ENCODE assay signal across 9 mouse cellular contexts in the genomic region with DNA sequence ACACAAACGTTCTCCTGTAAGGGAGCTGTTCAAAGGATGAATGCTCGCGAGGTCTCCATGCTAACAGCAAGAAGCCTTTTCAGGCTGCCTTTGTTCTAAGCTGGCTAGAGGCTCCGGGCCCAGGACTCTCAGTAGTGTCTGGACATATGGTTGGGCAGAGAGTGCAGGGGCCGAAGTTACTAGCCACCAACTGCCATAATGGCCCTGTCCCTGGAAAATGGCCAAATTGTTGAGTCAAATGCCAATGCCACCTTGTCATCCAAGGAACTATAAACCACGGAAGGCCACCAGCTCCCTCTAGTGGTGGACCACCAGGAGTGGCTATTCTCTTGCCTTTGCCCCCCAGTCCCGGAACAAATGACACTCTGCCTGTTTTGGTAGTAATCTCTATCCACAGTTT.
DNase-seq lines count a peak whose midpoint lies in the region; ATAC-seq and TF ChIP-seq lines count a peak whose summit lies in the region.
"Had no signal": no experiment of that assay in that cellular context is flagged by ENCODE, and none has a peak within 500 bp of the region (broad histone marks: within the 10 kb centered on the region; RNA-seq: fewer than 3 reads in every experiment).

No protein-coding gene starts in this region.

- no peak overlapping the region for H3K27ac ChIP-seq in cerebellum, adult 2 months (ENCODE audit: insufficient read depth, low read length)
- H3K27ac ChIP-seq in gastrocnemius, adult 2 months, result no peak overlapping the region
- no peak overlapping the region for H3K27ac ChIP-seq in small intestine, adult 2 months (ENCODE audit: insufficient read depth, low read depth, low read length)
- H3K27ac ChIP-seq: liver, embryonic 15.5 days had no signal

- DNase-seq in CD4-positive, CD25-positive, alpha-beta regulatory T cell, adult 2 months (ENCODE audit: low read depth, low spot score), result peak; percentile 55
- peak; percentile 81 for DNase-seq in Muller cell, postnatal 12 days (ENCODE audit: inconsistent ontology term)
- DNase-seq in cerebellum, adult 2 months, result peak; percentile 48 to 64
- DNase-seq in gastrocnemius, adult 2 months, result peak; percentile 73
- peak; percentile 76 to 81 for DNase-seq in layer of hippocampus, adult 8-10 months (ENCODE audit: low spot score in 2 of 2)
- DNase-seq in lung, postnatal 36 days, result peak; percentile 54

- no peaks in the 10 kb centered on the region for H3K27me3 ChIP-seq in cerebellum, adult 2 months (ENCODE audit: control insufficient read depth, insufficient read depth, low read length)
- no peaks in the 10 kb centered on the region for H3K27me3 ChIP-seq in small intestine, adult 2 months (ENCODE audit: control insufficient read depth, insufficient read depth, low read length)
- H3K27me3 ChIP-seq: liver, embryonic 15.5 days had no signal

- whole genome bisulfite sequencing in cerebellum, adult 2 months, result 4% methylated on average over 7 of the region's 7 CpGs
- WGBS in small intestine, adult 2 months, result 44% methylated on average over 7 of the region's 7 CpGs

- H3K4me3 ChIP-seq in cerebellum, adult 2 months (replicated peaks; ENCODE audit: insufficient read depth, low read depth, low read length), result no peak overlapping the region
- H3K4me3 ChIP-seq in gastrocnemius, adult 2 months, result no peak overlapping the region
- H3K4me3 ChIP-seq in small intestine, adult 2 months (ENCODE audit: low read depth, low read length), result no peak overlapping the region
- H3K4me3 ChIP-seq: liver, embryonic 15.5 days had no signal

- H3K36me3 ChIP-seq in small intestine, adult 2 months (ENCODE audit: control insufficient read depth, insufficient read depth, low read length), result no peaks in the 10 kb centered on the region
- H3K36me3 ChIP-seq: liver, embryonic 15.5 days had no signal

- intact Hi-C loops in gastrocnemius, adult 2 months (cut with DNase I), result loop anchor here (5.0 to 10.0 kb wide), 2 partner anchors 62 to 594 kb away; no protein-coding TSS in a partner anchor

- no peak for TF ChIP-seq POLR2A in cerebellum, adult 2 months (IDR thresholded peaks at IDR 0.05; ENCODE audit: borderline replicate concordance, insufficient read depth, low read length)
- no peak for TF ChIP-seq POLR2A in small intestine, adult 2 months (IDR thresholded peaks at IDR 0.05; ENCODE audit: low read depth, low read length)

- H3K4me1 ChIP-seq in cerebellum, adult 2 months (ENCODE audit: control insufficient read depth, insufficient read depth, low read length), result no peaks in the 10 kb centered on the region
- no peaks in the 10 kb centered on the region; the same call in 1 of the 2 replicates for H3K4me1 ChIP-seq in small intestine, adult 2 months (ENCODE audit: control insufficient read depth, insufficient read depth, insufficient read length, low read length)
- H3K4me1 ChIP-seq: liver, embryonic 15.5 days had no signal

- TF ChIP-seq CTCF in cerebellum, adult 2 months (IDR thresholded peaks at IDR 0.05; ENCODE audit: borderline replicate concordance, insufficient read depth, low read depth, low read length), result peak; percentile 66
- TF ChIP-seq CTCF in gastrocnemius, adult 2 months (IDR thresholded peaks at IDR 0.05), result peak; percentile 85
- TF ChIP-seq CTCF in small intestine, adult 2 months (IDR thresholded peaks at IDR 0.05; ENCODE audit: extremely low read depth, insufficient read length, insufficient replicate concordance, low read depth, low read length), result peak; percentile 81; the same call in 1 of the 2 replicates

- ATAC-seq in CD4-positive, CD25-positive, alpha-beta regulatory T cell, adult 4 months, result no peak
